Mouse (Mus musculus): ENCODE measurements around the gene Cmss1.

The Cmss1 gene

DNA sequence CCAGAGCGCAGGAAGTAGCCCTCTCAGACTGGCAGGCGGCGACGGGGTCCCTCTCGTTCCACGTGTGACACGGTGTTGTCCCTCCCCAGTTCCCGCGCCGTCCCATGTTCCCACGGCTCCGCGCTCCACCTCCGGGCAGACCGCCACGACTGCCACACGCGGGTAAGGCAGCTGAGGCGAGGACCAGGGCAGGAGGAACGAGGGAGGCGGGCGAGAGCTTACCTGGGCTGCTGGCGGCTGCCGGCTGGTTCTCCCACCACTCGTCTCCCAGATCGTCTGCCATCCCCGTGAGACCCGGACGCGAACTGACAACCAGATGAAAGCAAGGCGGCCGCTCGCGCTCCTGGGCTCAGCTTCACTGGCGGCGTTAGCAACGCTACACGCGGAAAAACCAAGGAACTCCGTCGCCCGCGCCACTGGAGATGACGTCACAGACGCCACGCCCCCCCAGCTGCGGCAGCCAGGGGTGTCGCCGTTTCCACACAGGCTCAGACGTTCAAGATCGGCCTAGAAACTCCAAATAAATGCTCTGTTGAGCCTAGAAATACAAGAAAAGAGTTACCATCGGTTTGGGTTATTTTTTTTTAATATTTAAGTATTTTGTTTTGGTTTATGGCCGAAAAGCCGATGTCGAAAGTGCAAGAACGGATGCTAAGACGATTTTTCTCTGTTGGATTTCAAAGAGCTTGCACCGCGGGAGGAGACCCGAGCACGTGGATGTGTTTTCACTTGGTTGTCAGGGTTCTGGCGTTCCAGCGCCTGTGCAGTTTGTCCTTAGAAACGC lies at the start of gene Cmss1:
Gene Cmss1, minus strand, starts transcription at position 421 of the 784 bp plus-strand sequence.
- peak; percentile 93 for DNase-seq

GRCm38 (mm10) chr16:57649888-57650287 lies 43.2 kb upstream of the Cmss1 start:
- no peak for DNase-seq

GRCm38 (mm10) chr16:57641346-57641885 lies 34.8 kb upstream of the Cmss1 start:
- no peak for DNase-seq

DNA sequence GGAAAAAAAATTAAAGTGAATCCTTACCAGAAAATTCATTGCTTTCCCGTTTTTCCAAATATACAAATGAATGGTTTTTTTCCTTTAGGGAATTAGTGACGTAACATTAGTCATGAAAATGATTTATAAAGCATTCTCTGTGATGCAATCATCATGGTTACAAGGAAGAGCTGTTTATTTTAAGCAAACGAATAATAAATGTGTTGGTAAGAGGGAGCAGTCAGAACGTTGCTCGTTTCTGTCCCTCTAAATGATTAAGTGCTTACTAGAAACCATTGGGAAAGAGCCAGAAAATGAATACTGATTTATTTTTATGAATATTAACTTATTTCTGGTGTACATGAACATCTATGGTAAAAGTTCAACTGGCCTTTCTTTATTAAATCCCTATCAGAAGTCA lies 28.1 kb upstream of the Cmss1 start:
- no peak for DNase-seq

DNA sequence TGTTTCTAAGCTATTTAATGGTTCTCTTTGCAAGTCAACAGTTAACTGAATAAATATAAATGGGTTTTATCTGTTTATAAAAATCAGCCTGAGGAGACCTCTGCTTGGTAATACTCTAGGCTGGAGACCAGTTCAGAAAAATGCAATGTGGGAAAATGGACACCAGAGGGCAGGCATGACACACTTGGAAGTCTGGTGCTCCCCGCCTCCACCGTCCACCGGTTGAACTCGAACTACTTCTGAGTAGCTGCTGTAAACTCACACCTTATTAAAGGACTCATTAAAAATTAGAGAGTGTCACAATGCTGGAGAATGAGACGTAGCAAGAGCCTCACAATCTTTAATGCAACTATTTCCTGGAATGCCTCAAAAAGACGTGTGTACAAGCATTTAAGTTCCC lies 27.5 kb upstream of the Cmss1 start:
- DNase-seq: peak; percentile 72

DNA sequence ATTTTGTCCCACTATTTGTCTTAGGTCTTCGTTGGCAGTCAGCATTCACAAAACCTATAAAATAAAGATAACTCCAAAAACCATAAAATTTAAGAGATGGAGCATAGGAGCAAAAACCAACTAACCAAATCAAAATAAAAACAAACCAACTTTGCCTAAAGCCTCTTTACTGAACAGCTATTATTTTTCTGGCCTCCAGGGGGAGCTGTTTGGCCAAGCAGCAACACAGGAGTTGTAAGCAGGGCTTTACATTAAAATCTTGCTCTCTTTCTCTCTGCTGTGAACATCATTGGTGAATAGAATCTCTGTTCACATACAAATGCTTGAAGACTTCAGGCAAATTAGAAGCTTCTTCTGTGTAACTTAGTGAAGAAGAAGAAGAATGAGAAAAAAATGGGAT lies 5.1 kb upstream of the Cmss1 start:
- DNase-seq: peak; percentile 50

DNA sequence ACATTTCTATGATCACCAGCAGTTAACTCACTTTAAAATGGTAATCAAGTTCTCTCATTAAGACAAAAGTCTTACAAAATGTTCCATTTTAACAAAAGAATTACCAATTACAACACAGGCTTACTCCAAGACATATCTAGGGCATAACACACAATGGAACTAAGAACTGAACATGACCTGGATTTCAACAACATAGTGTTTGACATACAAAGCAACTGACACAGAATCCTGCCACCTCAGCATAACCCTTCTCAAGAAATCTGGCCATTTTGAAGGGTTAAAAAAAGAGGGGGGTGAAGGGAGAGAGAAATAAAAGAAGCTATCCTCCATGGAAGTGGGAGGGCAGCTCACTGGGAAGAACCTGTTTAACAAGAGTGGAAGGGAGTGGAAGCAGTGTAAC lies 5.6 kb downstream of the Cmss1 start:
- DNase-seq: no peak

DNA sequence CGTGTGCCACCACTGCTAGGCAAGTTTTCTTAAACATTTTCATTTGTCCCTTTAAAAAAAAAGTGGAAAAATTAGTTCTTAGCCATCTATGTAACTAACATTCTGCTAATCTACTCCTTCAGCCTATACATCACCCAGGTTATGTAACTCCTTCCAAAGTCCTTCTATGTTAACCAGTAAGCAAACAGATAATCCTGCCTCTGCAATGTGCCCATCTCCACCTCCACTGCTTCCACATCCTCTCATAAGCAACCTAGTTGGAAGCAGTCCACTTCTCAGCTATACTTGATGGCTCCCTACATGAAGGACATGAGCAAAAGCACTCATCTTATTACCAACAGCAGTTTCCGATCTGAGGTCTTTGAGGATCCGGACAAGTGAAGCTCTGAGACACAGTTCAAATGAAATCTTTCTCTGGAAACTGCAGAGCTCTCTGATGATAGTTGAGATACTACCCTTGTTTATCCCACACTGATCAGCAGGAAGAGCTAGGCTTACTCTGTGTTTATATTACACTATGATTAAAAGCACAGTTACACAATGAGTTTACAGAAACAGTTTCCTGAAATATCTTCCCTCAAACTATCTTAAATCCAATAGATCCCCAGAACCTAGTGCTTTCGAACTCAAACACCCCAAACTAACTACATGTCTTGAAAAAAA lies 9.2 kb downstream of the Cmss1 start:
- no peak for DNase-seq

- no peak for DNase-seq
Measured at GRCm38 (mm10) chr16:57593422-57594157, 13.1 kb downstream of the Cmss1 start.

- no peak for DNase-seq
Measured at GRCm38 (mm10) chr16:57585201-57585600, 21.5 kb downstream of the Cmss1 start.

- DNase-seq: no peak
Measured at GRCm38 (mm10) chr16:57582008-57582407, 24.7 kb downstream of the Cmss1 start.

DNA sequence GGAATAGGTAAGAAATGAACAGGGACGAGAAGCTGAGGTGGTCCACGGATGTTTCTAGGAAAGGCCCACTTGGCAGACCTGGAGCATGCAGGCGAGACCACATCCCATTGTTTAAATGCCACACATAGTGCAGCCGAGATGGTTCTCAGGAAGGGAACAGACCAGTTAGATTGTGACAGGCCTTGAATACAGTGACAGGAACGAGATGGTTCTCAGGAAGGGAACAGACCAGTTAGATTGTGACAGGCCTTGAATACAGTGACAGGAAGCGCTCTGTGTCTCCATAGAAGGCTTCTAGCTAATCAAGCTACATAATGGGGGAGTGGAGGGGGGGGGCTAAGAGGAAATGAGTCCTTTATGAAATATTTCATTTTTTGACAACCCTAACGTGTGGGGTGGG lies 26.6 kb downstream of the Cmss1 start:
- no peak for DNase-seq

GRCm38 (mm10) chr16:57577519-57577918 lies 29.1 kb downstream of the Cmss1 start:
- DNase-seq: no peak

- DNase-seq: no peak
Measured at GRCm38 (mm10) chr16:57575764-57576388, 30.8 kb downstream of the Cmss1 start.

- DNase-seq: no peak
Measured at GRCm38 (mm10) chr16:57573831-57574230, 32.8 kb downstream of the Cmss1 start.

DNA sequence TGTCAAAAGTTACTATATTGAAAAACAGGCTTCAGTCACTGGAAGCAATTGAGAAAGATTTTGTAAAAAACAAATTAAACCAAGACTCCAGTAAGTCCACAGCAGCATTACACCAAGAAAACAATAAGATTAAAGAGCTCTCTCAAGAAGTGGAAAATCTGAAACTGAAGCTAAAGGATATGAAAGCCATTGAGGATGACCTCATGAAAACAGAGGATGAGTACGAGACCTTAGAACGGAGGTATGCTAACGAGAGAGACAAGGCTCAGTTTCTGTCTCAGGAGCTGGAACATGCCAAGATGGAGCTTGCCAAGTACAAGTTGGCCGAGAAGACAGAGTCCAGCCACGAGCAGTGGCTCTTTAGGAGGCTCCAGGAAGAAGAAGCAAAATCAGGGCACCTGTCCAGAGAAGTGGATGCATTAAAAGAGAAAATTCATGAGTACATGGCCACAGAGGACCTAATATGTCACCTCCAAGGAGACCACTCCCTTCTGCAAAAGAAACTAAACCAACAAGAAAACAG lies 35.8 kb downstream of the Cmss1 start:
- no peak for DNase-seq

DNA sequence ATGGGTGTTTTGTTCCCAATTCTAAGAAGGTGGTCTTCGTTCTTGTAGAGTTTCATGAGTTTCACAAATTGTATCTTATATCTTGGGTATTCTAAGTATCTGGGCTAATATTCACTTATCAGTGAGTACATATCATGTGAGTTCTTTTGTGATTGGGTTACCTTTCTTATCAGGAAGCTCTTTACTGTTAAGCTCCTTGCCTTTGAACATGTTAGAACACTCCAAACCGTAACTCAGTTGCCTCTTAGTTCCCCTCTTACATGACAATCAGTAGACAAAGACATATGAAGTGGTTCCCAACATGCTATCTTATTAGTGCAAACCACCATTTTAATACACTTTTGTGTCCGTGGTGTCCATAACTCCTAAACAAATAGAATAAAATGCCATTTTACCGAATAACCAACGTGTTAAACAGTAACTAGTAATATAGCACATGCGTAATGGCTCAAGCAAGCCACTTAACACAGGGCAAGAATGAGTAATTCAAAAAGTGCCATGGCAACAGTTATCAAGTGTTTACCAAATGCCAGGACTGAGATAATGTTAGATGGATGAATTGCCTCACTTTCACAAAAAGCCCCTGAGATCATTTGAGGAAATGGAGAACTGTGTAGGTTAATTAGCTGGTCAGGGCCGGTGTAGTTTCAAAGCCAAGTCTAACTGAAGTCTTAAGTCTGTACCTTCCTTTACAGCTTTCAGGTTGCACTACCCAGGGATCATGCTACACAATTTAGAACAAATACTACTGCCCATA lies 37.8 kb downstream of the Cmss1 start:
- DNase-seq: no peak

DNA sequence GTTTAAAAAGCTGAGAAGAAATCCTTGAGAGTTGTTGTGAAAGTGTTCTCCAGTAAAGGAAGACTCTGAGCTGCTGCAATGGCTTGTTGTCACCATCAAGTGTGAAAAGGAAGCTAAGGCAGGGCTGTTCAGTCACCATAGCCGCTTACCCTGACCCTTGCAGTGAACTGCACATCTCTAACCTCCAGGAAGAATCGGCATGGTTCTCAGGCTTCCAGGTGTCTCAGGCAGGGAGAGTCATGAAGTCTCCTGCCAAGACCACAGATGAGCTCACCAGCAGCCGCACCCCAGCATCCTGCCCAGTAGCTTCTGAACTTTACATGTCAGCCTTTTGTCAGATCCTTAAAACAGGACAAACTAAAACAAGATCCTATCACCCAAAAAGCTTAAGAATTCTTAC lies 40.4 kb downstream of the Cmss1 start:
- DNase-seq: no peak

DNA sequence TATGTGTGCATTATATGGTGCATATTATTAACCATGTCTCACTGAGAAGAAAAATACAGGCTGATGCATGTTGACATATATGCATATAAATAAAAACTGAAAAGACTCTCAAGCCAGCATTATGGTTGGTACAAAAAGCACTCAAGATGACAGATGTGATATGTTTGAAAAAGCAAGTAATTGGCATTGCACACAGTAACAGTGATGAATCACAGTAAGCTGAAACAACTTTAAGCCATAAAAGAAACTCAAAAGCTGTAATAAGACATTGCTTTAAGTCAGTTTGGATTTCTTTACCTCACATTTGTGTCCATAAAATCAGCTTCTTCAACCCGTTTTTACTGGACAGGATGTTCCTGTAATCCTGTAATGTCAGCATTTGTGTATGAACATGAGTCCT lies 41.9 kb downstream of the Cmss1 start:
- no peak for DNase-seq

DNA sequence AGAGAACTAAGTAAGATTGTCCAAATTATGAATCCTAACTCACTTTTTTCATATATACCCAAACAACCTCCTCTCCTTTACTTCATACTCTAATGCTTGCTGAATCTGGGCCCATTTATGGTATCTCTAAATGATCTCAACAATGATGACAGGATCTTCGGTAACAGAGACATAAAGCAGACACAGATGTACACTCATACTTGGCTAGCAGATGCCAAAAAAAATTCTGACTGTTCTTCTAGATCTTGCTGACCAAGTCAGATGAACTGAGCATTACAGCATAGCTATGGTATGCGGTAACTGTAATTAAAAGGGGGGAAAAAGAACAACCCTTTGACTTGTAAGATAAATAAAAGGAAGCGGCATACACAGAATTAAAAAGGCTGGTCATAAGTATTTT lies 43.2 kb downstream of the Cmss1 start:
- no peak for DNase-seq

DNA sequence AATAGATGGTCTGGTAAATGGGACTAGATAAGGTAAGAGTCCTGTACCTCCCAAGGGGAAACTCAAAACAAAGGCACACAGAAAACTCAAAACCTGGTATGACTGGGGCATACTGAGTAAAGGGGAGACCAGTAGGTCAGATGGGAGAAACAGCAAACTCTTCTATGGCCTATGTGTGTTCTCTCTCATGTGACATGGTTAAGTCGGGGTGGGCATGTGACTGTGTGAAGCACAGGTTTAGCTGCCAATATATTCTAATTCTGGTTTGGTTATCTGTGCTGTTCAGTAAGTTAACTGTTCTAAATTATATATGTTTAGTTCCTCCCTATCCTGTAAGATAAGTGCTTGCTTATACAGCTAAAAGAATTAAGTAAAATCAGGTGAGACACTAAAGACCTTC lies 46.5 kb downstream of the Cmss1 start:
- no peak for DNase-seq

DNA sequence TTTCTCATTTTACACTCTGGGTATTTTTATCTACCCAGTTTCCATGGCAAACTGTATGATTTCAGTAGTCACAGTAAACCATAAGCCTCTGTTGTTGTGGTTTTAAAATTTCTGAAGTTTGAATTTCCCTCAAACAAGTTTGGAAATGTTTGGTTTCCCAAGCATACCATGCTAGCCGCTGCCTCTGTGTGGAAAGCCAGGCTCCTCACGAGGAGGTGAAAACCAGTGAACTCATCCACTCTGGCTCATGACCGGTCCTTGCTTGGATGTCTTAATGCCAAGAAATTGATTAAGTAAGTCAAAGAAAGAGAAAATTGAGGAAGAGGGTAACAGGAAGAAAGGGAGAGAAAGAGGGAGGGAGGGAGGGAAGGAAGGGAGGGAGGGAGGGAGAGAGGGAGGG lies 48.4 kb downstream of the Cmss1 start:
- no peak for DNase-seq
